24 mouse cellular contexts compared by ENCODE assay signal in genomic region chr10:41697040-41697439, GRCm38 (mm10). TPM values are rescaled to one million over a fixed set of nuclear protein-coding genes. Genes with fewer than 3 reads are reported as not detected.
DNase-seq lines count a peak whose midpoint lies in the region; ATAC-seq and TF ChIP-seq lines count a peak whose summit lies in the region.
"Had no signal": no experiment of that assay in that cellular context is flagged by ENCODE, and none has a peak within 500 bp of the region (broad histone marks: within the 10 kb centered on the region; RNA-seq: fewer than 3 reads in every experiment).

No protein-coding gene starts in this region.

- no peaks in the 10 kb centered on the region for H3K9me3 ChIP-seq in stomach, postnatal 0 days (ENCODE audit: control insufficient read depth, low read length)
- H3K9me3 ChIP-seq: forebrain, embryonic 12.5 days; G1E; hindbrain, embryonic 13.5 days; liver, embryonic 15.5 days had no signal

- H3K4me3 ChIP-seq in stomach, postnatal 0 days (ENCODE audit: low read depth, low read length), result no peak overlapping the region
- H3K4me3 ChIP-seq: forebrain, embryonic 12.5 days; hindbrain, embryonic 13.5 days; liver, embryonic 15.5 days; megakaryocyte, embryonic 14.5 days had no signal

- intact Hi-C loops in gastrocnemius, postnatal 14 days (cut with DNase I; ENCODE audit: low total_unique reads), result no loop called here

- no peaks in the 10 kb centered on the region for H3K4me1 ChIP-seq in stomach, postnatal 0 days (replicated peaks; ENCODE audit: control insufficient read depth, insufficient read depth)
- H3K4me1 ChIP-seq: forebrain, embryonic 12.5 days; hindbrain, embryonic 13.5 days; liver, embryonic 15.5 days had no signal

- TF ChIP-seq EP300 in stomach, postnatal 0 days (optimal IDR thresholded peaks at IDR 0.05), result no peak

- no peak overlapping the region for H3K9ac ChIP-seq in stomach, postnatal 0 days (ENCODE audit: low read length)
- H3K9ac ChIP-seq: forebrain, embryonic 12.5 days; hindbrain, embryonic 13.5 days; liver, embryonic 15.5 days had no signal

- 46% methylated on average over 11 of the region's 11 CpGs for WGBS in stomach, postnatal 0 days

- no peak overlapping the region for H3K27ac ChIP-seq in stomach, postnatal 0 days (replicated peaks)
- H3K27ac ChIP-seq: forebrain, embryonic 12.5 days; hindbrain, embryonic 13.5 days; liver, embryonic 15.5 days had no signal

- H3K36me3 ChIP-seq in stomach, postnatal 0 days (ENCODE audit: control insufficient read depth, insufficient read depth, low read length), result no peaks in the 10 kb centered on the region
- H3K36me3 ChIP-seq: forebrain, embryonic 12.5 days; G1E; hindbrain, embryonic 13.5 days; liver, embryonic 15.5 days had no signal

- H3K4me2 ChIP-seq in stomach, postnatal 0 days (replicated peaks; ENCODE audit: low read depth), result no peak overlapping the region
- H3K4me2 ChIP-seq: forebrain, embryonic 12.5 days; hindbrain, embryonic 13.5 days; liver, embryonic 15.5 days had no signal

- ATAC-seq in stomach, postnatal 0 days (ENCODE audit: low FRiP score, low TSS enrichment), result peak; percentile 35; the same call in 1 of the 2 replicates
- ATAC-seq: inflammation-experienced regulatory T-cells, adult 6 months; Patski had no signal

- TF ChIP-seq CTCF in stomach, postnatal 0 days (IDR thresholded peaks at IDR 0.05; ENCODE audit: low read depth), result no peak

- peak; percentile 54 for DNase-seq in gastrocnemius, postnatal 14 days
- no peak for DNase-seq in gastrocnemius, adult 8-10 months (ENCODE audit: low spot score in 2 of 2)
- DNase-seq in lung, postnatal 10 days, result peak; percentile 40
- no peak for DNase-seq in lung, postnatal 14 days
- DNase-seq in fat pad, adult 2 months (ENCODE audit: extremely low read depth, low read depth, low spot score), result peak; percentile 76
- no peak for DNase-seq in stomach, postnatal 0 days (ENCODE audit: low spot score)
- no peak for DNase-seq in left cerebral cortex, adult 8-10 months (ENCODE audit: low spot score in 2 of 2)
- DNase-seq: B cell, adult 2 months; cerebellum, adult 11 months; cerebellum, adult 9-11 months; kidney, adult 18-20 months; kidney, postnatal 4 days; liver; midbrain, embryonic 14.5 days; retina, postnatal 1 day; thymus, postnatal 14 days had no signal

- no peaks in the 10 kb centered on the region for H3K27me3 ChIP-seq in stomach, postnatal 0 days (ENCODE audit: control insufficient read depth, insufficient read depth, low read length)
- H3K27me3 ChIP-seq: forebrain, embryonic 12.5 days; liver, embryonic 15.5 days; Patski had no signal

RNA-seq across cellular contexts. Expression of gene Ccdc162, which starts 19.4 kb away (rescaled TPM):
- total RNA-seq in gastrocnemius, postnatal 14 days (2021), result under 1 TPM; 0.64 to 0.66 TPM
- total RNA-seq in gastrocnemius, adult 8-10 months (2022), result under 1 TPM; 0.63 to 0.92 (median 0.80) TPM
- 0.69 TPM in 2 replicates for polyA plus RNA-seq in stomach, postnatal 0 days (2015; fragmentation: Nextera tagmentation; extraction: Ambion mirVana)
- 1 to 10 TPM in 2 of 4 experiments, under 1 TPM in 2; 0.77 to 1.6 (median 1.1) TPM for total RNA-seq in left cerebral cortex, adult 8-10 months (2022)
- total RNA-seq: common myeloid progenitor, adult 5-6 weeks had no signal
- polyA plus RNA-seq: G1E; liver, embryonic 15.5 days had no signal

Comparison
In these comparisons a context has a peak if more than half of its experiments do, and no peak if none do; other contexts are left out.
1. DNase-seq: peak in gastrocnemius, postnatal 14 days (single experiment), lung, postnatal 10 days (single experiment) and fat pad, adult 2 months (single experiment); none in gastrocnemius, adult 8-10 months (0 of 2), lung, postnatal 14 days (single experiment), stomach, postnatal 0 days (single experiment) and left cerebral cortex, adult 8-10 months (0 of 2).